Mouse (Mus musculus) C2C12 (cell line): ENCODE results near the gene Azi2. TPM values are rescaled to one million over a fixed set of nuclear protein-coding genes. Genes with fewer than 3 reads are reported as not detected.

Experiments used
- H3K27me3 ChIP-seq: one replicate; pipeline ENCODE4 v1.6.1; 2011; ENCODE audit not compliant: control insufficient read depth, insufficient read depth, insufficient read length
- H3K36me3 ChIP-seq: one replicate; pipeline ENCODE4 v1.6.1; 2011; ENCODE audit not compliant: control insufficient read depth, insufficient read depth
- H3K4me3 ChIP-seq: one replicate; pipeline ENCODE4 v1.5.1; 2011; ENCODE audit warnings: mild to moderate bottlenecking, control low read depth; ENCODE audit not compliant: poor library complexity, insufficient read depth, severe bottlenecking
- H3K79me2 ChIP-seq: one replicate; pipeline ENCODE4 v1.6.1; 2011; ENCODE audit not compliant: control insufficient read depth, insufficient read depth
- H3K79me3 ChIP-seq: one replicate; pipeline ENCODE4 v1.6.1; 2011; ENCODE audit warnings: low read depth, control low read depth
- H3ac ChIP-seq: one replicate; pipeline ENCODE3; 2011; ENCODE audit warnings: low read depth; ENCODE audit not compliant: control insufficient read depth, insufficient read length
- CEBPB ChIP-seq: IDR thresholded peaks from one replicate; pipeline ENCODE4 v1.6.1; 2011; ENCODE audit warnings: low read depth, mild to moderate bottlenecking, control low read depth, moderate library complexity
- CTCF ChIP-seq: IDR thresholded peaks from one replicate; pipeline ENCODE4 v1.5.1; 2011; ENCODE audit not compliant: control insufficient read depth, insufficient read depth, insufficient read length
- FOSL1 ChIP-seq: IDR thresholded peaks from one replicate; pipeline ENCODE4 v1.8.0; 2011; ENCODE audit warnings: mild to moderate bottlenecking, low read length; ENCODE audit not compliant: poor library complexity, insufficient read depth, severe bottlenecking
- MAX ChIP-seq: IDR thresholded peaks from one replicate; pipeline ENCODE4 v1.6.1; 2011; ENCODE audit warnings: mild to moderate bottlenecking, control low read depth
- MYOD1 ChIP-seq: IDR thresholded peaks from one replicate; pipeline ENCODE4 v1.6.1; 2011; ENCODE audit warnings: low read depth; ENCODE audit not compliant: control insufficient read depth, insufficient read length
- MYOG ChIP-seq: IDR thresholded peaks from one replicate; pipeline ENCODE4 v1.6.1; 2011; ENCODE audit not compliant: control insufficient read depth, insufficient read length; ENCODE audit errors: extremely low read depth
- USF1 ChIP-seq: IDR thresholded peaks from one replicate; pipeline ENCODE4 v1.6.1; 2011; ENCODE audit warnings: low read depth, mild to moderate bottlenecking, control low read depth, moderate library complexity
- polyA plus RNA-seq: library from polyadenylated mRNA; unstranded; fragments of >200 nt; fragmentation: generic; extraction: Trizol; gene quantifications from one replicate; pipeline ENCODE4 v1.2.1, GENCODE M21; 2012; ENCODE audit warnings: missing spikeins

Azi2 gene
- polyA plus RNA-seq, 1 experiment = 14.4 TPM

- no peak overlapping the region for H3K4me3 ChIP-seq
- H3K27me3 ChIP-seq = no peaks in the 10 kb centered on the region
- TF ChIP-seq CTCF = no peak
- H3K79me3 ChIP-seq = no peaks in the 10 kb centered on the region
- H3K36me3 ChIP-seq = no peaks in the 10 kb centered on the region
- no peaks in the 10 kb centered on the region for H3K79me2 ChIP-seq
- H3ac ChIP-seq = no peak overlapping the region
Observed at GRCm38 (mm10) chr9:118012928-118013327, 27.4 kb upstream of the Azi2 start.

GRCm38 (mm10) chr9:118024966-118025365 lies 15.3 kb upstream of the Azi2 start:
- no peaks in the 10 kb centered on the region for H3K79me3 ChIP-seq
- no peaks in the 10 kb centered on the region for H3K36me3 ChIP-seq
- TF ChIP-seq MYOG (no peak), CEBPB (no peak), MYOD1 (no peak), USF1 (no peak), MAX (no peak)
- no peaks in the 10 kb centered on the region for H3K27me3 ChIP-seq
- H3K4me3 ChIP-seq = no peak overlapping the region
- no peaks in the 10 kb centered on the region for H3K79me2 ChIP-seq
- H3ac ChIP-seq = no peak overlapping the region

- no peaks in the 10 kb centered on the region for H3K36me3 ChIP-seq
- no peak overlapping the region for H3K4me3 ChIP-seq
- H3K79me3 ChIP-seq = no peaks in the 10 kb centered on the region
- no peaks in the 10 kb centered on the region for H3K27me3 ChIP-seq
- no peaks in the 10 kb centered on the region for H3K79me2 ChIP-seq
- H3ac ChIP-seq = no peak overlapping the region
- TF ChIP-seq CTCF (no peak), CEBPB (no peak), MYOG (no peak), MAX (no peak), FOSL1 (no peak), MYOD1 (no peak), USF1 (no peak)
Observed at GRCm38 (mm10) chr9:118029490-118029889, 10.8 kb upstream of the Azi2 start.

- Histone ChIP-seq H3K27me3 (no peaks in the 10 kb centered on the region), H3K79me2 (no peaks in the 10 kb centered on the region), H3K36me3 (no peaks in the 10 kb centered on the region), H3K4me3 (no peak overlapping the region), H3ac (no peak overlapping the region), H3K79me3 (no peaks in the 10 kb centered on the region)
- TF ChIP-seq CEBPB = no peak
- no peak for TF ChIP-seq FOSL1
Observed at GRCm38 (mm10) chr9:118030252-118030651, 10.0 kb upstream of the Azi2 start.

- Histone ChIP-seq H3ac (no peak overlapping the region), H3K79me2 (no peaks in the 10 kb centered on the region), H3K79me3 (no peaks in the 10 kb centered on the region), H3K4me3 (no peak overlapping the region), H3K27me3 (no peaks in the 10 kb centered on the region), H3K36me3 (no peaks in the 10 kb centered on the region)
- TF ChIP-seq MYOG = no peak
- no peak for TF ChIP-seq MAX
- TF ChIP-seq MYOD1 = no peak
- no peak for TF ChIP-seq FOSL1
- TF ChIP-seq CTCF = no peak
- no peak for TF ChIP-seq CEBPB
- no peak for TF ChIP-seq USF1
Observed at GRCm38 (mm10) chr9:118031694-118032093, 8.6 kb upstream of the Azi2 start.

- H3K36me3 ChIP-seq = no peaks in the 10 kb centered on the region
- H3K79me2 ChIP-seq = no peaks in the 10 kb centered on the region
- H3ac ChIP-seq = no peak overlapping the region
- TF ChIP-seq FOSL1 (no peak), MYOG (no peak), CEBPB (no peak), MAX (no peak), MYOD1 (no peak), CTCF (no peak), USF1 (no peak)
- no peaks in the 10 kb centered on the region for H3K79me3 ChIP-seq
- no peaks in the 10 kb centered on the region for H3K27me3 ChIP-seq
- H3K4me3 ChIP-seq = no peak overlapping the region
Observed at GRCm38 (mm10) chr9:118034990-118035389, 5.3 kb upstream of the Azi2 start.
